Mouse (Mus musculus) kidney, postnatal 14 days (tissue): Measurements from ENCODE around the gene Tubb4b.

ENCODE experiments used
- DNase-seq: peaks from one replicate; pipeline ENCODE4 v3.0.0; 2022; ENCODE audit warnings: mixed read lengths

Gene Tubb4b

GRCm38 (mm10) chr2:25223681-25224491 lies 616 bp downstream of the Tubb4b start:
- DNase-seq: peak; percentile 86

- DNase-seq: no peak
These were observed 3.1 kb downstream of the Tubb4b start for GRCm38 (mm10) chr2:25221331-25221772.

- DNase-seq: no peak
These were observed 6.1 kb downstream of the Tubb4b start, which contains the start of gene Fam166a for GRCm38 (mm10) chr2:25218445-25218844. Fam166a (plus strand) TSS chr2:25218745.

- DNase-seq: no peak
These were observed 6.8 kb downstream of the Tubb4b start for GRCm38 (mm10) chr2:25217666-25218065.

- DNase-seq: peak; percentile 69
These were observed 10.1 kb downstream of the Tubb4b start, which contains the start of gene Stpg3 for GRCm38 (mm10) chr2:25214444-25214843. Stpg3 (minus strand) TSS chr2:25214637.

GRCm38 (mm10) chr2:25213266-25213865 lies 11.1 kb downstream of the Tubb4b start:
- no peak for DNase-seq

- peak; percentile 94 for DNase-seq
These were observed 13.3 kb downstream of the Tubb4b start, which contains the start of gene Nelfb for GRCm38 (mm10) chr2:25211121-25211670. Nelfb (minus strand) TSS chr2:25211489.

- no peak for DNase-seq
These were observed 13.8 kb downstream of the Tubb4b start for GRCm38 (mm10) chr2:25210686-25211085.

GRCm38 (mm10) chr2:25207593-25207992 lies 16.9 kb downstream of the Tubb4b start:
- no peak for DNase-seq

GRCm38 (mm10) chr2:25203631-25204214 lies 20.8 kb downstream of the Tubb4b start:
- DNase-seq: peak; percentile 46

- no peak for DNase-seq
These were observed 23.9 kb downstream of the Tubb4b start for GRCm38 (mm10) chr2:25200631-25201030.

GRCm38 (mm10) chr2:25197946-25198345 lies 26.6 kb downstream of the Tubb4b start:
- DNase-seq: no peak

GRCm38 (mm10) chr2:25197191-25197590 lies 27.3 kb downstream of the Tubb4b start:
- DNase-seq: peak; percentile 32

GRCm38 (mm10) chr2:25196172-25196954 lies 28.1 kb downstream of the Tubb4b start, which contains the start of gene Tor4a:
Tor4a (minus strand) TSS chr2:25196886.
- peak; percentile 92 for DNase-seq

GRCm38 (mm10) chr2:25195211-25196156 lies 29.0 kb downstream of the Tubb4b start:
- DNase-seq: peak; percentile 84

- peak; percentile 24 for DNase-seq
These were observed 29.9 kb downstream of the Tubb4b start for GRCm38 (mm10) chr2:25194486-25195171.

- DNase-seq: no peak
These were observed 30.5 kb downstream of the Tubb4b start for GRCm38 (mm10) chr2:25194006-25194405.

GRCm38 (mm10) chr2:25193330-25193770 lies 31.2 kb downstream of the Tubb4b start:
- peak; percentile 91 for DNase-seq

GRCm38 (mm10) chr2:25187841-25188240 lies 36.7 kb downstream of the Tubb4b start:
- DNase-seq: no peak

GRCm38 (mm10) chr2:25186575-25186930 lies 37.9 kb downstream of the Tubb4b start:
- DNase-seq: no peak
